Mouse (Mus musculus): ENCODE results near the gene Il9.

- TF ChIP-seq POLR2A (IDR thresholded peaks at IDR 0.05; ENCODE audit: borderline replicate concordance, extremely low read depth, low read depth, low read length) = no peak
- no peak for TF ChIP-seq CTCF (IDR thresholded peaks at IDR 0.05; ENCODE audit: insufficient read depth, low read length)
These were observed 46.2 kb upstream of the Il9 start for GRCm38 (mm10) chr13:56528281-56528680.

All from lung, adult 2 months (tissue).